Mouse (Mus musculus) central nervous system, embryonic 11.5 days (tissue): ENCODE data around the gene Gpr155. TPM values are rescaled to one million over a fixed set of nuclear protein-coding genes. Genes with fewer than 3 reads are reported as not detected.

Source experiments
- polyA plus RNA-seq: library from polyadenylated mRNA; depleted of rRNA; stranded (reverse); fragments of >200 nt; gene quantifications from 2 replicates; pipeline ENCODE4 v1.2.3, GENCODE M21; 2012; rRNA removed

The Gpr155 gene
- polyA plus RNA-seq: 2.5 and 2.7 TPM in 2 replicates

DNA sequence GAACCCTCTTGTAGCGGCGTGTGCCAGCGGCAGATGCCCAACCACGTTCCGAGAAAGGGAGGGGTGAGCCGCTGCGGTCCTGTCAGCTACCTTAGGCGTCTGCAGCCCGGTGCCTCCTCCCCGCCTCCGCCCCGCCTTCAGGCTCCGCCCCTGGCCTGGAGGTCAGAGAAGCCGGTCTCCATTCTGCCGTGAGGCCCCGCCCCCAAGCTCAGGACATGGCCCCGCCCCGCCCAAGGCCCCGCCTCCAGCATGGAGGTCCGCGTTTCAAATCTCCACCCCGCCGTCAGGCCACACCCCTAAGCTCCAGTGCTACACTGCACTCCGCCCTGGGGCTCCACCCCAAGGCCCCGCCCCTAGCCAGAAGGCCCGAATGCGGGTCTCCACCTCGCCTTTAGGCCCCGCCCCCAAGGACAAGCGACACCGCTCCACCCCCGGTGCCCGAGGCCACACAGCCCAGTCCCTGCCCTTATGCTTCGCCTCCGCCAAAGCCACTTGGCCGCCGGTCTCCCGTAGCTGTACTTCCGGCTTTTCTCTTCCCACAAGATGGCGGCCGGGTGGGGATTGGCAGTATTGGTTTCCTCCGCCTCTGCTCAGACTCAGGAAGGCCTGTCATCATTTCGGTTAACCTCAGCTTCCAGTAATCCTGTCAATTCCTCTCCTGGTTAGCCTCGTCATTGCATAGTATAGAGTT is at the start of gene Gpr155:
Gene Gpr155, minus strand, starts transcription at position 217 of the 691 bp plus-strand sequence.

GRCm38 (mm10) chr2:73312152-73313116 is 73.9 kb downstream of the Gpr155 start, which contains the start of the genes Scrn3 and Cir1:
Gene Scrn3 (plus strand): TSS chr2:73312601.
Gene Cir1 (minus strand): TSS chr2:73312701.

Other genes with a start within 250 kb of the Gpr155 start
- gene Ola1, start 167.6 kb downstream of the Gpr155 start, polyA plus RNA-seq: 59.7 and 67.0 TPM in 2 replicates
- 2.6 and 5.5 TPM in 2 replicates for gene Sp9, start 114.6 kb downstream of the Gpr155 start, polyA plus RNA-seq
- gene Scrn3, start 74.0 kb downstream of the Gpr155 start, polyA plus RNA-seq: 13.4 and 17.9 TPM in 2 replicates
- gene Cir1, start 73.9 kb downstream of the Gpr155 start, polyA plus RNA-seq: 26.6 and 28.0 TPM in 2 replicates
- 7.1 and 10.3 TPM in 2 replicates for gene Wipf1, start 143.2 kb upstream of the Gpr155 start, polyA plus RNA-seq
- gene Chrna1, start 193.8 kb upstream of the Gpr155 start, polyA plus RNA-seq: 0.01 and 0.96 TPM in 2 replicates